Mouse (Mus musculus) small intestine, adult 2 months (tissue): ENCODE results near the gene Tbc1d12.

Experiments
- CTCF ChIP-seq: fragments of 200-500 bp; IDR thresholded peaks from 2 replicates; pipeline ENCODE4 v1.5.1; 2012; ENCODE audit warnings: low read depth, mild to moderate bottlenecking, control low read depth, inconsistent platforms, low read length, moderate library complexity, mixed read lengths; ENCODE audit not compliant: insufficient replicate concordance, insufficient read length; ENCODE audit errors: extremely low read depth
- POLR2A ChIP-seq: fragments of 200-500 bp; IDR thresholded peaks from 2 replicates; pipeline ENCODE4 v1.6.1; 2012; ENCODE audit warnings: low read depth, mild to moderate bottlenecking, control low read depth, inconsistent platforms, low read length, moderate library complexity

- TF ChIP-seq CTCF (no peak), POLR2A (no peak)
These were observed 93.3 kb downstream of the Tbc1d12 start for GRCm38 (mm10) chr19:38929471-38930251.
